Mouse (Mus musculus) olfactory bulb, adult 2 months (tissue): ENCODE data around the gene Krtap29-1.

Experiments used
- CTCF ChIP-seq: fragments of 200-500 bp; IDR thresholded peaks from 2 replicates; pipeline ENCODE4 v1.5.1; 2012; ENCODE audit warnings: low read depth, mild to moderate bottlenecking, low read length, moderate library complexity; ENCODE audit not compliant: insufficient read depth
- POLR2A ChIP-seq: fragments of 200-500 bp; IDR thresholded peaks from 2 replicates; pipeline ENCODE4 v1.6.1; 2012; ENCODE audit warnings: mild to moderate bottlenecking, low read depth, low read length, moderate library complexity; ENCODE audit not compliant: insufficient read depth

GRCm38 (mm10) chr11:99935991-99936390, 42.9 kb downstream of the Krtap29-1 start, which contains the start of gene Krtap31-2:
- no peak for TF ChIP-seq CTCF
- no peak for TF ChIP-seq POLR2A
